14 mouse cellular contexts compared by ENCODE assay signal in genomic region chr1:88623541-88624115, GRCm38 (mm10).
DNase-seq lines count a peak whose midpoint lies in the region; ATAC-seq and TF ChIP-seq lines count a peak whose summit lies in the region.
"Had no signal": no experiment of that assay in that cellular context is flagged by ENCODE, and none has a peak within 500 bp of the region (broad histone marks: within the 10 kb centered on the region; RNA-seq: fewer than 3 reads in every experiment).

No protein-coding gene starts in this region.

- WGBS in midbrain, embryonic 11.5 days, result 84% methylated on average over 8 of the region's 8 CpGs
- WGBS in midbrain, embryonic 10.5 days, result 84% methylated on average over 8 of the region's 8 CpGs
- WGBS in forebrain, postnatal 0 days, result 20% methylated on average over 8 of the region's 8 CpGs
- 75% methylated on average over 8 of the region's 8 CpGs for WGBS in liver, embryonic 12.5 days (ENCODE audit: insufficient replicate concordance)

- H3K4me2 ChIP-seq in midbrain, embryonic 11.5 days, result no peak overlapping the region
- no peak overlapping the region for H3K4me2 ChIP-seq in forebrain, postnatal 0 days (ENCODE audit: low read depth)
- H3K4me2 ChIP-seq in liver, embryonic 12.5 days, result no peak overlapping the region
- H3K4me2 ChIP-seq: embryonic facial prominence, embryonic 15.5 days; heart, embryonic 11.5 days had no signal

- H3K36me3 ChIP-seq in midbrain, embryonic 11.5 days (ENCODE audit: control insufficient read depth, insufficient read depth, low read length), result no peaks in the 10 kb centered on the region
- no peaks in the 10 kb centered on the region for H3K36me3 ChIP-seq in midbrain, embryonic 10.5 days
- no peaks in the 10 kb centered on the region for H3K36me3 ChIP-seq in forebrain, postnatal 0 days (ENCODE audit: insufficient read depth)
- H3K36me3 ChIP-seq in liver, embryonic 12.5 days, result no peaks in the 10 kb centered on the region
- H3K36me3 ChIP-seq: embryonic facial prominence, embryonic 15.5 days had no signal

- 0 out of 2 replicates have a peak, but pooled peaks have one; percentile 19 for TF ChIP-seq CTCF in forebrain, postnatal 0 days (IDR thresholded peaks at IDR 0.05; ENCODE audit: low read depth)

- DNase-seq in frontal cortex, postnatal 10 days (ENCODE audit: low spot score in 2 of 2), result peak; percentile 17 to 23
- no peak for DNase-seq in frontal cortex, postnatal 25 days (ENCODE audit: low spot score in 2 of 2)
- DNase-seq in midbrain, embryonic 11.5 days (ENCODE audit: low spot score, missing footprints), result peak; percentile 79
- DNase-seq in midbrain, embryonic 10.5 days (ENCODE audit: low spot score), result no peak
- DNase-seq in forebrain, postnatal 0 days, result peak; percentile 64
- DNase-seq in retina, embryonic 14.5 days (ENCODE audit: low spot score), result peak; percentile 42
- no peak for DNase-seq in lung, postnatal 14 days
- DNase-seq: adrenal gland, postnatal 14 days; thymus, adult 2 months had no signal

- H3K9ac ChIP-seq in midbrain, embryonic 11.5 days (ENCODE audit: low read length), result no peak overlapping the region
- no peak overlapping the region for H3K9ac ChIP-seq in forebrain, postnatal 0 days
- no peak overlapping the region for H3K9ac ChIP-seq in liver, embryonic 12.5 days
- H3K9ac ChIP-seq: embryonic facial prominence, embryonic 15.5 days had no signal

- no peak overlapping the region for H3K4me3 ChIP-seq in midbrain, embryonic 11.5 days (ENCODE audit: low read depth, low read length)
- H3K4me3 ChIP-seq in midbrain, embryonic 10.5 days, result no peak overlapping the region
- H3K4me3 ChIP-seq in forebrain, postnatal 0 days (ENCODE audit: low read depth, low read length), result no peak overlapping the region
- no peak overlapping the region for H3K4me3 ChIP-seq in liver, embryonic 12.5 days
- H3K4me3 ChIP-seq: embryonic facial prominence, embryonic 15.5 days; myocyte had no signal

- H3K4me1 ChIP-seq in midbrain, embryonic 11.5 days (ENCODE audit: control insufficient read depth, insufficient read depth, low read length), result no peaks in the 10 kb centered on the region
- peaks cover 11% of the 10 kb centered on the region for H3K4me1 ChIP-seq in midbrain, embryonic 10.5 days
- H3K4me1 ChIP-seq in forebrain, postnatal 0 days (ENCODE audit: insufficient read depth), result peaks cover 3% of the 10 kb centered on the region; the same call in 1 of the 2 replicates
- H3K4me1 ChIP-seq in liver, embryonic 12.5 days, result 0 out of 2 replicates have a peak, but pooled peaks cover 6% of the 10 kb centered on the region
- H3K4me1 ChIP-seq: embryonic facial prominence, embryonic 15.5 days had no signal

- no peaks in the 10 kb centered on the region for H3K27me3 ChIP-seq in midbrain, embryonic 11.5 days (ENCODE audit: control insufficient read depth, insufficient read depth, low read length)
- no peaks in the 10 kb centered on the region for H3K27me3 ChIP-seq in midbrain, embryonic 10.5 days (ENCODE audit: low read depth, poor library complexity, severe bottlenecking)
- H3K27me3 ChIP-seq in forebrain, postnatal 0 days (ENCODE audit: insufficient read depth, low read length), result no peaks in the 10 kb centered on the region
- no peaks in the 10 kb centered on the region for H3K27me3 ChIP-seq in liver, embryonic 12.5 days (replicated peaks)
- H3K27me3 ChIP-seq: embryonic facial prominence, embryonic 15.5 days had no signal

- ATAC-seq in midbrain, embryonic 11.5 days (ENCODE audit: low FRiP score), result no peak
- peak; percentile 88 for ATAC-seq in forebrain, postnatal 0 days
- ATAC-seq in liver, embryonic 12.5 days, result no peak

- no peak overlapping the region for H3K27ac ChIP-seq in midbrain, embryonic 11.5 days (ENCODE audit: low read depth, low read length)
- H3K27ac ChIP-seq in midbrain, embryonic 10.5 days (replicated peaks), result no peak overlapping the region
- H3K27ac ChIP-seq in forebrain, postnatal 0 days (ENCODE audit: low read depth, low read length), result peak overlapping the region; percentile 72
- no peak overlapping the region for H3K27ac ChIP-seq in liver, embryonic 12.5 days
- H3K27ac ChIP-seq: embryonic facial prominence, embryonic 15.5 days; macrophage had no signal

- no peaks in the 10 kb centered on the region for H3K9me3 ChIP-seq in midbrain, embryonic 11.5 days (ENCODE audit: control insufficient read depth, low read length)
- no peaks in the 10 kb centered on the region for H3K9me3 ChIP-seq in midbrain, embryonic 10.5 days (replicated peaks)
- no peaks in the 10 kb centered on the region for H3K9me3 ChIP-seq in forebrain, postnatal 0 days (ENCODE audit: low read length)
- H3K9me3 ChIP-seq in liver, embryonic 12.5 days (replicated peaks), result no peaks in the 10 kb centered on the region
- H3K9me3 ChIP-seq: embryonic facial prominence, embryonic 15.5 days had no signal

Comparison
In these comparisons a context has a peak if more than half of its experiments do, and no peak if none do; other contexts are left out.
1. DNase-seq: peak in frontal cortex, postnatal 10 days (2 of 2), midbrain, embryonic 11.5 days (single experiment), forebrain, postnatal 0 days (single experiment) and retina, embryonic 14.5 days (single experiment); none in frontal cortex, postnatal 25 days (0 of 2), midbrain, embryonic 10.5 days (single experiment) and lung, postnatal 14 days (single experiment).